Mouse (Mus musculus) C2C12 (cell line): ENCODE data around the gene Ptbp1.

ENCODE experiments used
- CEBPB ChIP-seq: IDR thresholded peaks from one replicate; pipeline ENCODE4 v1.6.1; 2011; ENCODE audit warnings: low read depth, mild to moderate bottlenecking, control low read depth, moderate library complexity
- CTCF ChIP-seq: IDR thresholded peaks from one replicate; pipeline ENCODE4 v1.5.1; 2011; ENCODE audit not compliant: control insufficient read depth, insufficient read depth, insufficient read length
- MYOG ChIP-seq: IDR thresholded peaks from one replicate; pipeline ENCODE4 v1.6.1; 2011; ENCODE audit not compliant: control insufficient read depth, insufficient read length; ENCODE audit errors: extremely low read depth

- TF ChIP-seq CTCF (no peak), MYOG (no peak), CEBPB (no peak)
Measured at GRCm38 (mm10) chr10:79855558-79856184, 1.4 kb downstream of the Ptbp1 start.
